Mouse (Mus musculus) midbrain, embryonic 14.5 days (tissue): ENCODE data around the gene Max. TPM values are rescaled to one million over a fixed set of nuclear protein-coding genes. Genes with fewer than 3 reads are reported as not detected.
A peak's percentile ranks its signal among the peaks of the same experiment; 100 is the strongest.

Experiments
- ATAC-seq: fragments of 200-750 bp; cut with Nextera tagmentation; 2 replicates; pipeline ENCODE4 v1.8.0; 2017; ENCODE audit warnings: moderate number of reproducible peaks, moderate library complexity; ENCODE audit not compliant: low FRiP score, low TSS enrichment
- DNase-seq: peaks from one replicate; pipeline ENCODE4 v3.0.0-alpha.2; 2015
- H3K27ac ChIP-seq: fragments of 300-500 bp; sonication (generic); replicated peaks from 2 replicates; pipeline ENCODE4 v1.5.1; 2014; ENCODE audit warnings: mild to moderate bottlenecking, low read depth, low read length, moderate library complexity
- H3K27me3 ChIP-seq: fragments of 300-500 bp; sonication (generic); 2 replicates; pipeline ENCODE4 v1.6.1; 2014; ENCODE audit warnings: low read length, control low read depth, mixed read lengths; ENCODE audit not compliant: control insufficient read depth, insufficient read depth
- H3K36me3 ChIP-seq: fragments of 300-500 bp; sonication (generic); 2 replicates; pipeline ENCODE4 v1.6.1; 2014; ENCODE audit warnings: low read length, control low read depth; ENCODE audit not compliant: control insufficient read depth, insufficient read depth
- H3K4me1 ChIP-seq: fragments of 300-500 bp; sonication (generic); 2 replicates; pipeline ENCODE4 v1.6.1; 2014; ENCODE audit warnings: mild to moderate bottlenecking, antibody characterized with exemption, low read length, control low read depth; ENCODE audit not compliant: control insufficient read depth, insufficient read depth
- H3K4me2 ChIP-seq: fragments of 300-500 bp; sonication (generic); 2 replicates; pipeline ENCODE4 v1.6.1; 2014; ENCODE audit warnings: mild to moderate bottlenecking, low read length, moderate library complexity
- H3K4me3 ChIP-seq: fragments of 300-500 bp; sonication (generic); replicated peaks from 2 replicates; pipeline ENCODE4 v1.5.1; 2014; ENCODE audit warnings: low read depth, low read length
- H3K9ac ChIP-seq: fragments of 300-500 bp; sonication (generic); replicated peaks from 2 replicates; pipeline ENCODE4 v1.6.1; 2014; ENCODE audit warnings: mild to moderate bottlenecking, low read length, moderate library complexity
- H3K9me3 ChIP-seq: fragments of 300-500 bp; sonication (generic); 2 replicates; pipeline ENCODE4 v1.6.1; 2016; ENCODE audit warnings: low read length, control low read depth, mixed read lengths; ENCODE audit not compliant: control insufficient read depth
- WGBS: fragments of 180-500 bp; shearing (Covaris S2); extraction: QIAGEN DNeasy Blood & Tissue Kit; methylation state at CpG from one replicate; pipeline ENCODE4 v1.1.7; 2014; 5-methylcytosine and 5-hydroxymethylcytosine counted together
- polyA plus RNA-seq: library from polyadenylated mRNA; unstranded; fragments of >200 nt; fragmentation: Nextera tagmentation; extraction: Ambion mirVana; gene quantifications from 2 replicates; pipeline ENCODE4 v1.2.1, GENCODE M21; 2014

The Max gene
- polyA plus RNA-seq, 1 experiment from 2014 or later: 52.5 TPM

- 21% methylated on average over 4 of the region's 4 CpGs for WGBS
Measured at GRCm38 (mm10) chr12:77000096-77000704, 38.2 kb upstream of the Max start.

DNA sequence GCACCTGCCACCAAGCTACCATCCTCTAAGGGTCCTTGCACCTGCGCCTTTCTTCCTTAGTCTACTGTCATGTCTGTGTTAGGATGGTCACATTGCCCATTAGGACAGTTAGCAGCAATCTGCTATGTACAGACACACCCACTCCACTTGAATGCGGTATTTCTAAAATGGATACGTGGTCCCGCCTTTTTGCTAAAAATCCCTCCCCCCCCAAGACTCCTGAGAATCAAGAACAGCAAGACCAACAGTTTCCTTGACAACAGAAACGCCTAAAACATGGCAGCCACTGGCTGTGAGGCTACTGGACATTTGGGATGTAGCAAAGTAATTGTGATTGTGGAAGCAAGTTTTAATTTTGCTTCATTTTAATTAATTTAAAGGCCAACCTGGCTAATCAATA, 32.8 kb upstream of the Max start:
- Histone ChIP-seq H3K9ac (no peak overlapping the region), H3K36me3 (no peaks in the 10 kb centered on the region), H3K9me3 (no peaks in the 10 kb centered on the region), H3K4me2 (no peak overlapping the region), H3K4me1 (no peaks in the 10 kb centered on the region), H3K27ac (no peak overlapping the region), H3K4me3 (no peak overlapping the region), H3K27me3 (no peaks in the 10 kb centered on the region)
- no peak for DNase-seq
- ATAC-seq: no peak
- WGBS: 89% methylated on average over 5 of the region's 5 CpGs

More at GRCm38 (mm10) chr12:77000096-77000704, 38.2 kb upstream of the Max start:
- Histone ChIP-seq H3K9ac (no peak overlapping the region), H3K9me3 (no peaks in the 10 kb centered on the region), H3K27ac (peak overlapping the region; percentile 41; the same call in 1 of the 2 replicates), H3K4me3 (no peak overlapping the region), H3K4me2 (no peak overlapping the region), H3K36me3 (no peaks in the 10 kb centered on the region), H3K27me3 (no peaks in the 10 kb centered on the region), H3K4me1 (0 out of 2 replicates have a peak, but pooled peaks cover 8% of the 10 kb centered on the region)
- DNase-seq: peak; percentile 91
- peak; percentile 82 for ATAC-seq

GRCm38 (mm10) chr12:76992891-76993529, 31.0 kb upstream of the Max start:
- Histone ChIP-seq H3K4me3 (no peak overlapping the region), H3K4me2 (no peak overlapping the region), H3K4me1 (no peaks in the 10 kb centered on the region), H3K36me3 (no peaks in the 10 kb centered on the region), H3K27ac (no peak overlapping the region), H3K27me3 (no peaks in the 10 kb centered on the region), H3K9me3 (no peaks in the 10 kb centered on the region), H3K9ac (no peak overlapping the region)
- DNase-seq: no peak
- no peak for ATAC-seq
- WGBS: 94% methylated on average over 16 of the region's 16 CpGs

GRCm38 (mm10) chr12:76982818-76983471, 20.9 kb upstream of the Max start:
- no peaks in the 10 kb centered on the region for H3K4me1 ChIP-seq
- H3K27ac ChIP-seq: no peak overlapping the region
- no peak overlapping the region for H3K4me3 ChIP-seq
- no peaks in the 10 kb centered on the region for H3K36me3 ChIP-seq
- H3K27me3 ChIP-seq: no peaks in the 10 kb centered on the region
- H3K9ac ChIP-seq: no peak overlapping the region
- no peaks in the 10 kb centered on the region for H3K9me3 ChIP-seq
- WGBS: 82% methylated on average over 16 of the region's 16 CpGs
- no peak for DNase-seq
- H3K4me2 ChIP-seq: no peak overlapping the region
- ATAC-seq: no peak

DNA sequence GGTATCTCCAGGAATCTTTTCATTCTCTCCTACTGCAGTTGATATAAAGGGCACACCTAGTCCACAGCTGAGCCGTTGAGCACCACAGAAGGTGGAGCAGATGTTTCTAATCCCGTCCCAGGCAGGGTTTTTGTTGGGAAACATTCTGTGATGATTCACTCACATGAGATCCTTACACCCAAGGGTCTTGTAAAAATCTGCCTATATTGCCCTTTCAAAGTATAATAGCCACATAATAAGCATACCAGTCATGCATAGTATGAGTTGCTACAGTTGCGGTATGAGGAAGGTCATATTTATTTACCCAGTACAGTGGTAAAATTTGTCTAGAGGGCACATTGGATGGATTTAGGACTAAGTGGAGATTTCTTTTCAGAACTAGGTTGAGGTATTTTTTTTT, 17.5 kb upstream of the Max start:
- Histone ChIP-seq H3K27me3 (no peaks in the 10 kb centered on the region), H3K4me1 (no peaks in the 10 kb centered on the region), H3K9me3 (no peaks in the 10 kb centered on the region), H3K4me2 (no peak overlapping the region), H3K27ac (no peak overlapping the region), H3K4me3 (no peak overlapping the region), H3K9ac (no peak overlapping the region), H3K36me3 (no peaks in the 10 kb centered on the region)
- no peak for ATAC-seq
- 74% methylated on average over 3 of the region's 3 CpGs for WGBS
- no peak for DNase-seq

GRCm38 (mm10) chr12:76972669-76973068, 10.7 kb upstream of the Max start:
- H3K4me2 ChIP-seq: no peak overlapping the region
- H3K4me1 ChIP-seq: no peaks in the 10 kb centered on the region
- H3K4me3 ChIP-seq: no peak overlapping the region
- no peak for DNase-seq
- H3K36me3 ChIP-seq: no peaks in the 10 kb centered on the region
- H3K9me3 ChIP-seq: no peaks in the 10 kb centered on the region
- WGBS: 85% methylated on average over 10 of the region's 10 CpGs
- no peak overlapping the region for H3K9ac ChIP-seq
- no peaks in the 10 kb centered on the region for H3K27me3 ChIP-seq
- no peak for ATAC-seq
- no peak overlapping the region for H3K27ac ChIP-seq

- Histone ChIP-seq H3K4me2 (no peak overlapping the region), H3K4me3 (no peak overlapping the region), H3K27ac (no peak overlapping the region), H3K27me3 (no peaks in the 10 kb centered on the region), H3K4me1 (no peaks in the 10 kb centered on the region), H3K9me3 (no peaks in the 10 kb centered on the region), H3K36me3 (no peaks in the 10 kb centered on the region), H3K9ac (no peak overlapping the region)
- ATAC-seq: no peak
- 93% methylated on average over 11 of the region's 11 CpGs for WGBS
- no peak for DNase-seq
Measured at GRCm38 (mm10) chr12:76972241-76972640, 10.2 kb upstream of the Max start.

GRCm38 (mm10) chr12:76971642-76972221, 9.7 kb upstream of the Max start:
- ATAC-seq: no peak
- WGBS: 91% methylated on average over 7 of the region's 7 CpGs

More at GRCm38 (mm10) chr12:76971642-76972221, 9.7 kb upstream of the Max start:
- no peak for DNase-seq
- H3K36me3 ChIP-seq: no peaks in the 10 kb centered on the region
- H3K27me3 ChIP-seq: no peaks in the 10 kb centered on the region
- H3K27ac ChIP-seq: no peak overlapping the region
- no peaks in the 10 kb centered on the region for H3K9me3 ChIP-seq
- no peaks in the 10 kb centered on the region for H3K4me1 ChIP-seq
- H3K9ac ChIP-seq: no peak overlapping the region
- H3K4me2 ChIP-seq: no peak overlapping the region
- H3K4me3 ChIP-seq: no peak overlapping the region
